Mouse (Mus musculus): Measurements from ENCODE around the gene Adam34. TPM values are rescaled to one million over a fixed set of nuclear protein-coding genes. Genes with fewer than 3 reads are reported as not detected.
"Not testable (repeated sequence)": the region's sequence is repeated elsewhere in the genome, so short reads cannot be mapped to it uniquely, and the experiment has no call there.

Adam34 gene
- total RNA-seq (2021) (not detected), polyA plus RNA-seq (2012; rRNA removed) (not detected in 2 replicates)
- long read RNA-seq: 0 reads

DNA sequence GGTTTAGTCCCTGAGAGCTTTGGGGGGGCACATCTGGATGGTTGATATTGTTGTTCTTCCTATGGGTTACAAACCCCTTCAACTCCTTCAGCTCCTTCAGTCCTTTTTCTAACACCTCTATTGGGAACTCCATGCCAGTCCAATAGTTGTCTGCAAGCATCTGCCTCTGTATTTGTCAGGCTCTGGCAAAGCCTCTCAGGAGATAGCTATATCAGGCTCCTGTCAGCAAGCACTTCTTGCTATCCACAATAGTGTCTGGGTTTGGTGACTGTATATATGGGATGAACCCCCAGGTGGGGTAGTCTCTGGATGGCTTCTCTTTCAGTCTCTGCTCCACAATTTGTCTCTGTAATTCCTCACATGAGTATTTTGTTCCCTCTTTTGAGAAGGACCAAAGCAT lies at the start of gene Adam34:
Adam34 (minus strand) TSS at position 101 of the 400 bp plus-strand sequence.
- TF ChIP-seq POLR2A (IDR thresholded peaks at IDR 0.05; ENCODE audit: insufficient read depth, low read depth, low read length): no peak
- TF ChIP-seq CTCF (IDR thresholded peaks at IDR 0.05): no peak
- no peak for TF ChIP-seq EP300 (IDR thresholded peaks at IDR 0.05; ENCODE audit: insufficient read depth, low read depth, low read length)
- H3K9ac ChIP-seq (ENCODE audit: low read depth, low read length): no peak within 1 kb of the TSS
- no peaks in the 10 kb centered on the region for H3K36me3 ChIP-seq (ENCODE audit: control insufficient read depth, insufficient read depth, low read length)
- H3K4me3 ChIP-seq: no peak within 1 kb of the TSS
- H3K4me1 ChIP-seq (ENCODE audit: control insufficient read depth, insufficient read depth, low read length): no peaks in the 10 kb centered on the region
- intact Hi-C loops (cut with DNase I): no loop called here
- no peak within 1 kb of the TSS for H3K27ac ChIP-seq
- no peak for DNase-seq
- H3K79me2 ChIP-seq (replicated peaks; ENCODE audit: control insufficient read depth, insufficient read depth, low read length): no peaks in the 10 kb centered on the region
- H3K27me3 ChIP-seq (ENCODE audit: control insufficient read depth, insufficient read depth, low read length): no peaks in the 10 kb centered on the region

DNA sequence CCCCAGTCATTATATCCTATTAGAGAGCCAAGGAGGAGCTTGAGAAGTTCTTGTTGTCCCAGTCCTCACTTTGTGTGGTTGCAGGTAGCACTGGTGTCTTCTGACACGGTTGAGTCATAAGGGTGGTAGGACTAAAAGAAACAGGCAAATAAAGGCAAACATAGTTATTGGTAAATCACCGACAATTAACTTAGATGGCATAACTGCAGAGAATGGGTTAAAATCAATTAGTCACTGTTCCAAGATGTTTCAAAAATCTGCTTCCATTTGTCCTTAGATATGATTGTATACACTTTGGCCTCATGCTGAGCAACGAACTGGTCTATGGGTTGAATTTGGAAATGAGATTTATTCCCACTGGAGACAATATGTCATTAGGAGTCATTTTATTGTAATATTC lies 82.7 kb downstream of the Adam34 start, which contains the start of gene Gm5346:
Gm5346 (minus strand) TSS at position 101 of the 400 bp plus-strand sequence.
- Histone ChIP-seq H3K4me1 (ENCODE audit: control insufficient read depth, insufficient read depth, low read length) (no peaks in the 10 kb centered on the region), H3K27ac (no peak within 1 kb of the TSS), H3K27me3 (ENCODE audit: control insufficient read depth, insufficient read depth, low read length) (no peaks in the 10 kb centered on the region), H3K79me2 (replicated peaks; ENCODE audit: control insufficient read depth, insufficient read depth, low read length) (no peaks in the 10 kb centered on the region), H3K9ac (ENCODE audit: low read depth, low read length) (no peak within 1 kb of the TSS), H3K36me3 (ENCODE audit: control insufficient read depth, insufficient read depth, low read length) (no peaks in the 10 kb centered on the region), H3K4me3 (no peak within 1 kb of the TSS)
- TF ChIP-seq POLR2A (IDR thresholded peaks at IDR 0.05; ENCODE audit: insufficient read depth, low read depth, low read length) (no peak), EP300 (IDR thresholded peaks at IDR 0.05; ENCODE audit: insufficient read depth, low read depth, low read length) (no peak), CTCF (IDR thresholded peaks at IDR 0.05) (no peak)
- intact Hi-C loops (cut with DNase I): no loop called here
- 76% methylated on average over 3 of the region's 3 CpGs for WGBS
- no peak for DNase-seq

GRCm38 (mm10) chr8:43616046-43616445 lies 93.8 kb downstream of the Adam34 start:
- WGBS: 89% methylated on average over 1 of the region's 1 CpGs
- Histone ChIP-seq H3K27ac (no peak overlapping the region), H3K27me3 (ENCODE audit: control insufficient read depth, insufficient read depth, low read length) (no peaks in the 10 kb centered on the region), H3K36me3 (ENCODE audit: control insufficient read depth, insufficient read depth, low read length) (no peaks in the 10 kb centered on the region), H3K4me3 (no peak overlapping the region), H3K9ac (ENCODE audit: low read depth, low read length) (no peak overlapping the region), H3K4me1 (ENCODE audit: control insufficient read depth, insufficient read depth, low read length) (no peaks in the 10 kb centered on the region), H3K79me2 (replicated peaks; ENCODE audit: control insufficient read depth, insufficient read depth, low read length) (no peaks in the 10 kb centered on the region)
- intact Hi-C loops (cut with DNase I): no loop called here
- no peak for DNase-seq
- TF ChIP-seq CTCF (IDR thresholded peaks at IDR 0.05) (no peak), POLR2A (IDR thresholded peaks at IDR 0.05; ENCODE audit: insufficient read depth, low read depth, low read length) (no peak), EP300 (IDR thresholded peaks at IDR 0.05; ENCODE audit: insufficient read depth, low read depth, low read length) (no peak)

DNA sequence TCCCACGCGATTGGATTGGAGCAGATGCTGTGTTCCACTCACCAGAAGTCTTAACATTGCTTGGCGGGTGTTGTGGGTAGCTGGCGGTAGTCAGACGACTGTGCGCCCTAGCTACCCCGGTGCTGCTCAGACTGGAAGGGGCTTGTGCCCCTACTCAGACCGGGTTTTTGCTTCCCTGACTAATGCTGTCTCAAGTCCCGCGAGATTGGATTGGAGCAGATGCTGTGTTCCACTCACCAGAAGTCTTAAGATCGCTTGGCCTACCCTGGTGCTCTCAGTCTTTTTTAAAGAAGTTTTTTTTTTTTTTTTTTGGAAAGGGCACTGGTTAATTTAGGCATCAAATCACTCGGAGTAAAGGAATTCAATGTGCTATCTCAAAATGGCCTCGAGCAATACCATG lies 106.2 kb downstream of the Adam34 start:
- H3K79me2 ChIP-seq (replicated peaks; ENCODE audit: control insufficient read depth, insufficient read depth, low read length); DNase-seq; H3K9ac ChIP-seq (ENCODE audit: low read depth, low read length); H3K27ac ChIP-seq; intact Hi-C loops (cut with DNase I); H3K4me1 ChIP-seq (ENCODE audit: control insufficient read depth, insufficient read depth, low read length); H3K36me3 ChIP-seq (ENCODE audit: control insufficient read depth, insufficient read depth, low read length); H3K27me3 ChIP-seq (ENCODE audit: control insufficient read depth, insufficient read depth, low read length); H3K4me3 ChIP-seq: not testable (repeated sequence)
- 69% methylated on average over 13 of the region's 13 CpGs for WGBS

DNA sequence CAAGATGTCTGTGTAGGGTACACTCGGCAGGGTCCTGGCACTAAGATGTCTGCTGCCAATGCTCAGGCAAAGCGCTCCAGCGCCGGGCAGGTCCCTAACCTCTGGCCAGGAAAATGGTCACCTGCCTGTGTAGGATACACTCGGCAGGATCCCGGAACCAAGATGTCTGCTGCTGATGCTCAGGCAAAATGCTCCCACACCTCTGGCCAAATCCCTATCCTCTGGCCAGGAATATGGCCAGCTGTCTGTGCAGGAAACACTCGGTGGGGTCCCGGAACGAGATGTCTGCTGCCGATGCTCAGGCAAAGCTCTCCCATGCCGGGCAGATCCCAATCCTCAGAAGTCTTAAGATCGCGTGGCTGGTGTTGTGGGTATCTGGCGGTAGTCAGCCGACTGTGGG lies 106.7 kb downstream of the Adam34 start:
- H3K9ac ChIP-seq (ENCODE audit: low read depth, low read length); H3K79me2 ChIP-seq (replicated peaks; ENCODE audit: control insufficient read depth, insufficient read depth, low read length); H3K4me1 ChIP-seq (ENCODE audit: control insufficient read depth, insufficient read depth, low read length); H3K27ac ChIP-seq; DNase-seq; H3K27me3 ChIP-seq (ENCODE audit: control insufficient read depth, insufficient read depth, low read length); intact Hi-C loops (cut with DNase I); H3K36me3 ChIP-seq (ENCODE audit: control insufficient read depth, insufficient read depth, low read length); H3K4me3 ChIP-seq: not testable (repeated sequence)
- 89% methylated on average over 15 of the region's 15 CpGs for WGBS

Other genes with a start within 250 kb of the Adam34 start
- not detected for gene Adam26b, start 181.9 kb downstream of the Adam34 start, total RNA-seq (2021)
- gene Adam26b, start 181.9 kb downstream of the Adam34 start, polyA plus RNA-seq (2012; rRNA removed): not detected in 2 replicates
- gene Adam26a, start 133.3 kb downstream of the Adam34 start, total RNA-seq (2021): not detected
- not detected in 2 replicates for gene Adam26a, start 133.3 kb downstream of the Adam34 start, polyA plus RNA-seq (2012; rRNA removed)
- gene Gm5346, start 82.8 kb downstream of the Adam34 start, total RNA-seq (2021): not detected
- not detected in 2 replicates for gene Gm5346, start 82.8 kb downstream of the Adam34 start, polyA plus RNA-seq (2012; rRNA removed)